Comparison of ENCODE assay signal across 18 mouse cellular contexts in the genomic region with DNA sequence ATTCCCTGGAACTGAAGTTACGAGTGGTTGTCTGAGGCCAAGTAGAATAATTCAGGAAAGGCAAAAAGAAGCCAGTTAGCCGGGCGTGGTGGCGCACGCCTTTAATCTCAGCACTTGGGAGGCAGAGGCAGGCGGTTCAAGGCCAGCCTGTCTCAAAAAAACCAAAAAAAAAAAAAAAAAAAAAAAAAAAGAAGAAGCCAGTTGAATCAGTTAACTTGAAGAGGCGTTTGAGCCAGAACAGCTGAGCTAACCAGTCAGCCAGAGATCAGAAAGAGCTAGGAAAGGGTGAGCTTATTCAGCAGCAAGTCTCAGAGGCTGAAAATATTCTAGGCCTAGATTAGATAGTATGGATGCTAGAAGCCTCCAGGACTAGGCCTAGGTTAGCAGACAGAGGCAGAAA.
"Had no signal": no experiment of that assay in that cellular context is flagged by ENCODE, and none has a peak within 500 bp of the region (broad histone marks: within the 10 kb centered on the region; RNA-seq: fewer than 3 reads in every experiment).

No protein-coding gene starts in this region.

- H3K36me3 ChIP-seq: midbrain, embryonic 10.5 days; midbrain, embryonic 12.5 days; stomach, embryonic 15.5 days had no signal

- H3K4me2 ChIP-seq: lung, embryonic 14.5 days; midbrain, embryonic 12.5 days; neural tube, embryonic 13.5 days; neural tube, embryonic 15.5 days; stomach, embryonic 15.5 days had no signal

- H3K4me1 ChIP-seq: neural tube, embryonic 15.5 days; stomach, embryonic 15.5 days had no signal

- ATAC-seq: midbrain, embryonic 16.5 days had no signal

- H3K4me3 ChIP-seq: midbrain, embryonic 10.5 days; midbrain, embryonic 12.5 days; myocyte; neural tube, embryonic 13.5 days; neural tube, embryonic 15.5 days; stomach, embryonic 15.5 days had no signal

- DNase-seq: lung, adult 18-20 months; lung, embryonic 14.5 days; lung, postnatal 10 days; lung, postnatal 4 days; midbrain, embryonic 14.5 days; retina, postnatal 1 day; right cerebral cortex, adult 18-20 months; thymus, adult 2 months; thymus, postnatal 25 days; thymus, postnatal 4 days had no signal

- H3K27me3 ChIP-seq: midbrain, embryonic 12.5 days; neural tube, embryonic 13.5 days; neural tube, embryonic 15.5 days; stomach, embryonic 15.5 days had no signal

- H3K27ac ChIP-seq: midbrain, embryonic 10.5 days; midbrain, embryonic 12.5 days; neural tube, embryonic 13.5 days; neural tube, embryonic 15.5 days; stomach, embryonic 15.5 days; stomach, postnatal 0 days had no signal

- H3K9ac ChIP-seq: lung, embryonic 14.5 days; midbrain, embryonic 12.5 days; neural tube, embryonic 13.5 days; neural tube, embryonic 15.5 days; stomach, embryonic 15.5 days had no signal

- H3K9me3 ChIP-seq: neural tube, embryonic 15.5 days; stomach, embryonic 15.5 days had no signal
